Mouse (Mus musculus) spleen, adult 18-20 months (tissue): ENCODE measurements at regions not wholly inside any gene's neighbourhood (a gene's known extent, or its start where the extent isn't known, plus 50 kb on each side); places are given as distances from the start of the nearest gene placed in this dataset.

Experiments used
- DNase-seq, 2 experiments: peaks; one replicate each; pipeline ENCODE4 v3.0.0; 2022; ENCODE audit warnings: mixed read lengths in 2 of 2

DNA sequence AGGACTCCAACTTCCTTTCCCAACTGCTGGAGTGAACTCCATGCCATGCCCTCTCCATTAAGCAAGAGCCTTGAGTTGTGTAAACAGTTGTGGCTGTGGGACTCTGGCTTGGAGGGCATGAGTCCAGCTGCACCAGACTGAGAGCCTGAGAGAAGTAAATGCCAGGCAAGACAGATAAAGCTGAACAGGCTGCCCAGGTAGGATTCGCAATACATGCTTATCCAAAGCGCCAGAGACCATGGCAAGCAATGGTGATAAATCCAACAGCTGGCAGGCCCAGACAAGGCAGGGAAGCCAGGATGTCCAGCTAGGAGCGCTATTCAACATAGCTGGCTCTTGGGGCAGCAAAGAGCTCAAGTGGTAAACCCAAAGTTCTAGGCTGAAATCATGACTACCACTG, 163.1 kb upstream of the Kdm8 start:
- DNase-seq, result no peak

DNA sequence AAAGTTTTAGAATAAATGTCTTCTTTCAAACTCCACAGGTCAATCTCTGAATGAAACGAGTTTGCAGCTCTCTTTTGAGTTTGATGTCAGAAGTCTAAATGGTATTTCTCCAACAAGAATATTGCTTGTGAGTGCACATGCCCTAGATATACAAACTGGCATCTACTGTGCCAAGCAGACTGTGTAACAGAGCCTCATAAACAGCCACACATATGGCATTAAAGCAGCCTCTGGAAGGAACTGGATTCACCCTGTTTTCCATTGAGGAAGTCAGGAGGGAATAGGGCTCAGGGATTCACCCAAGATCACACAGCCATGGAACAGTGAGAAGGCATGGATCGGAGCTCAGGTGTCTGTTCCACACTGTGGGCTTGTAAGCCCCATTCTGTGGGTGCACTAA, 149.2 kb upstream of the Kdm8 start:
- DNase-seq, result no peak

DNA sequence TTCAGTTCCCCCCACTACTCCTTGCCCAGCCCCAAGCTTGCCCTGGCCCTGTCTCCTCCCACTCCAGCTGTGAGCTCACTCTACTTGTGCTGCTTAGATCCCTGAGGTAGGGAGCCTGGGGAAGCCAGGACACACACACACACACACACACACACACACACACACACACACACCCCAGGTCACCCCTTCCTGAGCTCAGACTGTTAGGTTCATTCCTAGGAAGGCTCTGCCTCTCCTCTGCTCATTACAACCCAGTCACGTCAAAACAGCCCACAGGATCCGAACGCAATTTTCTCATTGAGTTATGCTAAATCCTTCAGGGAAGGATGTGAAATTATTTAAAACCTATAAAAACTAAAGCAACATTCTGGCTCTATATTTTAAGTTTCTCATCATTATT, 136.0 kb upstream of the Kdm8 start:
- DNase-seq, result no peak

DNA sequence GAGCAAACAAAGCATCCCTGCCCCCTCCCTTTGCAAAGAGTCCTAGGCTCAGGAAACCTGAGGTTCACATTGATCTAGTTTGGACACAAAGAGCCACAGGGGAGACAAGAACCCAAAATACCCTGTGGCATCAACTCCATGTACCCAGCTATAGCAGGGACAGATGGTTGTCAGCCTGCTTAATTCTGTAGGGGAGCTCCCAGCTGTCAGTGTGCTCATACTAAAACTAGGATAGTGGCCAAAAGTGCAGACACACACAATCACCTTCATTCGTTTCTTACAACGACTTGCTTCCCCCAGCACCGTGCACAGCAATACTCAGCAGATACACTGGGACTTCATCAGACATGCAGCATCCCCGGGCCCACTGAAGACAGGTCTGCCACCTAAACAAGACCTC, 133.5 kb upstream of the Kdm8 start:
- DNase-seq, result no peak

DNA sequence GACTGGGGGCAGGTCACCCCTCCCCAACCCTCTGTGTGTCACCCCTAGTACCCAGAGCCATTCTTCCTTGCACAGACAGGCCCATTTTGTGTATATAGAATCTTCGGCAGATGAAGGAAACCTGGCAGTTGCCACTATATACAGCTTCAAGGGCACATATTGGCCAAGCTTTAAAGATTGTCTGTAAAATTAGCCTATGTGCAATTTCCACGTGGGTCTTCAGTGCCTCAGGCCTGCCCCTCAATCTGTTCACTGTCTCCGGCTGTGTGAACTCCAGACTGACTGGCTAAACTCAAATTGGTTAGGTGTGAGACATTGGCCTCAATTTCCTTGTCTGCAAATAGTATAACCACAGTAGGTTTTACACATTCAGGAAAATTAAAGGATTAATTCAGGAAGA, 130.9 kb upstream of the Kdm8 start:
- DNase-seq, result no peak

DNA sequence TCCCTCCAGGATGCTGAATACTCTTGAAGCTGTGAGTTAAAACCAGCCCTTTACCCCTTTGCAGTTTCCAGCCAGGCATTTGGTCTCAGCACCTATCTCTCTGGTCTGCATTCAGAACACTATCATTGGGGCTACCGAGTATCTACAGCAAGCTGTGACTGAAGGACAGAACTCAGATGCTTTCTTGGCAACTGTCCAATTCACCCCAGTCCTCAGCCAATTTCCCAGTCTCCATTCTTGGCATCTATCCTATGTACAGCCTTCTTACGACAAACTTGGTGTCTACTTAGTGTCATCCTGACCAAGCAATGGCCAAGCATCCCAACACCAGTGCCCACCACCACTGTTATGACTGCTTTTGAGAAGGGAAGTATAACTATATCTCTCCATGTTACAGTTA, 109.7 kb upstream of the Kdm8 start:
- no peak for DNase-seq

DNA sequence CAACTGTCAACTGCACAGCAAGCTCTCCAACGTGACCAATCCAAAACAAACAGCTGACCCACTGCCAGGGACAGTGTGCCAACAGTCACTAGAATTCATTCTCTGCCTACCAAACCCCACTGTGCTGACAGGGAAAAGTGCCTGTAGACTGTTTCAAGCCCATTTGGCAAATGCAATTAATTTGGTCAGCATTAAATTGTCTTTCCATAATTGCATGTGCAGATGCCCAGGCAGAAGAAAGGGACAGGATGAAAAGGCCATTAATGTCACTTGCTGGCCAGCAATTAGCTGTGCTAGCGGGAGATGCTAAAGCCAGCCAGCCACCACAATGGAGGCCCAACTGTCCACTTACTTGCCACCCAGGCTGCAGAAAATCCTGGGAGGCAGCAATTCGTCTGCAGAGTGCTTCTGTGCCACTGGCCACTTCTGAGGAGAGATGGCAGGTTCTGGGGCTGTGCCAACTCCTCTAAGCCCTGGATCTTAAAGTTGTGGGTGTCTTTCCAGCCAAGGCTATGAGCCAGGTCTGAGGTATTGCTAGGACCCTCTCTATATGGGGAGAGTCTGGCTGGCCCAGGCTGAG, 108.8 kb upstream of the Kdm8 start:
- no peak for DNase-seq

DNA sequence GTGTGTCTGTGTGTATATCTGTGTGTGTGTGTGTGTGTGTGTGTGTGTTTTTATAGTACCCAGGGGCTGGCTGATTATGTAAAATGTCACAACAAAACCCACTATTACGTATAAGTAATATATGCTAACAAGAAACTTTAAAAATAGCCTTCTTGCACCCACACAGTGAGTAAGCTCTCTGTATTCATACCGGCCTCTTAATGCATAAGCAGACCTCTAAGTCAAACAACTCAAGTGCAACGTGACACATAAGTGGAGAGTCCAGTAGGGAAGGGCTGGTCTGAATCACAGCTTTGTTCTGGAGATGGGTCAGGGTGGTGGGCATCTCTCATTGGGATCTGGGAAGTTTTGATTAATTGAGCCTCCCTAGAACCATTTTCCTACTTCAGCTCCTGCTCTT, 107.7 kb upstream of the Kdm8 start:
- DNase-seq, result no peak

DNA sequence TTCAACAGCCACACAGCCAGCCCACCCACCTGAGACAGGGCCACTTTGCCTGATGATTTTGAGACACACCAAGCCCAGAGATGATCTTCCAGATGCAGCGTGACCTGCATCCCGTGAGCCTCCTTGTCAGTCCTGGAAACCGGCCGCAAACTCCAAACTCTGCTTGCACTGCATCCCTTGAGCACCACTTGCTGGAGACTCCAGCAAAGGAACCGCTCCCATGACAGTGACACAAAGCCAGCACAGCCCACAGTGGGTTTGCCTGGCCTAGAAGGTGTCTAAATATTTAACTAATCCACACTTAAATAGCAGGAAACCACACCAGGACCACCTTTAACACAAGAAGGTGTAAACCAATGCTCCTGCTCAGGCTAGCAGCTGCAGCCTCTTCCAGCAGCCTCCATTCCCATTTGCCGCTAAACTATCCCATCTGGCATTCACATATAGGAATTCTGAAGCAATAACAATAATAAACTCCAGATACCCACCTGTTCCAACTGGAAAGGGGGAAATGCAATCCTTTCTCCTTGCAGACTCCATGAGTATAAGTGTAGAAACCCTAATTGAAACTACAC, 106.2 kb upstream of the Kdm8 start:
- no peak for DNase-seq

DNA sequence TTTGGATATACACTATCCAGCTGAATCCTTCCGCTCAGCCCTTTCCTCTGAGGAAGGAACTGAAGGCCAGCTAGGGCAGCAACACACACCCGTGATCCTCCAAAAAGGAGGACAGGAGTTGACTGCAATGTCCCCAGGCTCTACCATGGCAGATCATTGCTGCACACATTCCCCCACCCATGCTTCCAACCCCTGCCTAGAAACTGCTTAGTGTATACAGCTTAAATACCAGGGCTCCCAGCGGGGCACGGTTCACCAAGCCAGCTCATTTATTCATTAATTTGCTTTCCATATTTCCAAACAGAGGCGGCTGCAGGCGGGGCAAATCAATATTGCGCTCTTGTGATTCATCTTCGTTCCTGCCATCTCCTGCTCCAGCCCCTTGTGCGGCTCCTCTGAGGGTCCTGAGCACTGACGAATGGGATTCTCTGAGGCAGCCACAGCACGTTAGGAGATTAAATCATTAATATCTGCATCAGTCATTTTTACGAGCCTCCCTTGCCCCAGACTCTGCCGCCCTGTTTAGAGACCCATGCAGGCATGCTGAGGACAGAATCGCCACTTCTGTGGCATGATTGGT, 104.1 kb upstream of the Kdm8 start:
- DNase-seq, result no peak

DNA sequence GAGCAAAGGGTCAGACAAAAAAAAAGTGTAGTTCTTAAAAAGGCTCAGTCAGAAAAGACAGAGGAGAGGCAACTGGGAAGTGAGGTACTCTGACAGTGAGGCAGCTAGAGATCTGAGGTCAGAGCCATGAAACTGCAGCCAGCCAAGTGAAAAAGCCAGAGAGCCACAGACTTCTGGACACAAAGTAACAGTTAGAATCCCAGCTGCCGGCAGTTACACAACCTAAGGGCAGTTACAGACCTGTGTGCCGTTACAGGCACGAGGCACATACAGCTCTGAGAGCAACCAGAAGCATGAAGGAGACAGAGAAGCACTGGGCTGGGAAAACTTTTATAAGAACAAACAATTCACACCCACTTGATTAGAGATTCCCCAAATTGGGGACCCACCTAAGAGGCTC, 94.9 kb upstream of the Kdm8 start:
- no peak for DNase-seq

DNA sequence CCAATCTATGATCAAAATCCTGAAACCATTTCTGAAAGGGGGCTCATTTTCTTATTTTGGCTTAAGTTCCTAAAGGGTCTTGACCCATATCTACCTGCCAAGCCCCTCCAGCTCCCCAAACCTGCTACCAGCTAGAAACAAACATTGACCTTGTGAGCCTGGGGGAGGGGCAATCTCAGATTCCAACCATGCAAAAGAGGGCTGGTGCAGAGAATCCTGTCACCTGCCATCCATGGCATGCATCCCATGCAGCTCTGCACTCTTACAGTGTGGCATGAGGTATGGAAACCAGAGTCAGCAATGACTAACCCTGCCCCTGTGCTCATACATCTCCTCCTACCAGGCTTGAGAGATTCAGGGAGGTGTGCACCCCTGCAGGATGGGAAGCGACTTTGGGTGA, 90.3 kb upstream of the Kdm8 start:
- no peak for DNase-seq

DNA sequence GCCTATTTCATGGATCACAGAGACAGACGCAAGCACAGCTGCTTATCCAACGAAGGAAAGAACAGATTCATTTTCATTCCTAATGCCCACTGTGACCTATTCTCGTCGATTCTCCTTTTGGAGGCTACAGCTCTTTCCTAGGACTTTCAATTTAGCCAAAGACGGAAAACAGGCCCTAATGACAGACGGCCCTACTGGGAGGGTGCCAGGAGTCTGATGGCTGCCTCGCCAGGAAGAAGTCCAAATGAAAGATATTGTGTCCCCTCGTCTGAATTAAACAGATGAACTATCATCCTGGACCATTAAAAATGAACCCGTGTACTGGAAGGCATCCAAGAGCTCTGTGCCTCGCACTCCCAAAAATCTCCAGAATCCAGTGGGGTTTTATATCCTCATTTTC, 89.5 kb upstream of the Kdm8 start:
- DNase-seq, result no peak

DNA sequence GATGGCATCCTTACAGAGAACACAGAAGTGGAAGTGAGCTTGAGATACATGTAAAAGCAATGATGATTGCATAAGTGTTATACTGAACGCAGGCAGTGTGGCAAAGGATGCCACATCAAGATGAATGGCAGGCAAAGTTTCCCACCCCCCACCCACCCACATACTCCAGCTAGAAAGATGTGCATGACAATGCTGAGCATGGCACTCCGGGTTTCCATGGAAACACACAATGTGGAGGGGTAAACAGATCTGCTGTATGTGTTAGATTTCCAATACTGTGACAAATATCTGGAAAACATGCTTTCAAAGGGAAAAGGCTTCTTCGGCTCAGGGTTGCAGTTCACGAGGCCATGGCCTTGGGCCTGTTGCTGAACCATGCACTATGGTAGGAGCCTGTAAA, 86.5 kb upstream of the Kdm8 start:
- no peak for DNase-seq

DNA sequence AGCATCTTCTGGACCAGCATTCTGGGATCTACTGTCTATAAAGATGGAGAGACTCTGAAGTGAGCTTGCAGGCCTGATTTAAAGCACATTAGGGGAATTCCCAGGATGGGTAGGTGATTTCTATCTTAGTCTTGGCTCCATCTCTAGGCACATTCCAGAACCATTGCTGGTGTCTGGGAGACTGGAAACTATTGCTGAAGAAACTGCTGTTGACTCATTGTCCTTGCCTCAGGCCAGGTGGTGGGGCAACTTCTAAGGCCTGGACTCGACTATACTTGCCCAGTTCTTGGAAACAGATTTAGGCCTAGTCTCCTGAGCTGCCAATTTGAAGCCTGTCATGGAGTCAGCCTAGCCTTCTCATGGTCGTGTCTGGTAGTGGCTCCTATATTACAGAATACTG, 61.5 kb upstream of the Kdm8 start:
- DNase-seq, result no peak

DNA sequence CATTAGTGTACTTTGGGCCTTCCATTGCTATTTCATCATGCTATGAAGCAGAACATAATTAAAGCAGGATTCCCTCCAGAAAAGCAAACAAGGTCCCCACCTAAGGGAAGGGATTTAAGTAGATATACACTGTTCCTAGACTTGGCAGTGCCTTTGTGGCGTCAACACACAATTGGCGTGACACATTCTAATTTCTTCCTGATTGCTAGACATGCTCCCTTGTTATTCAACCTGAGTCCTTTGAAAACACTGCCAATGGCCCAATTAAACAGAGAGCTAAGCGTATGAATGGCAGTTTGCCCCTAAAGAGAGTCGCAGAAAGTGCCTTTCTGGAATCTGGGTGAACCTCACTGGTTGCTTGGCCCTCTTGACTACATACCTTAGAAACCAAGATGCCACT, 60.3 kb upstream of the Kdm8 start:
- no peak for DNase-seq

DNA sequence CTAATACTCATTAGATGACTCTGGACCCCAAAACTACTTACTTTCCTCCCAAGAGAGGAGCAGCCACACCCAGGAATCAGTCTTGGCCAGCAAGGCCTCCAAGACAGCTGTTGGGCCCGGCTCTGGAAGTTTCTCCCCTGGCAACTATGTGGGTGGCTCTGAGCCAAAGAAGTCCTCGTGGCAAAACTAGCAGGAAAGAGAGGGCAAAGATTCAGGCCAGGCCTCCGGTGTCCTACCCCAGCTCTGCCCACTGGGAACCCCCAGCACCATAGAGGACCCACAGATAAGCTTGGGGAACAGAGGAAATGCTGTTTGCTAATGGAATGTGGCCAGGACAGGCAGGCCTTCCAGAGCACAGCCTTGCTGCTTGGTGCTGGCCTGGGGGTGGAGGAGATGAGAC, 51.9 kb upstream of the Kdm8 start:
- DNase-seq, result no peak

DNA sequence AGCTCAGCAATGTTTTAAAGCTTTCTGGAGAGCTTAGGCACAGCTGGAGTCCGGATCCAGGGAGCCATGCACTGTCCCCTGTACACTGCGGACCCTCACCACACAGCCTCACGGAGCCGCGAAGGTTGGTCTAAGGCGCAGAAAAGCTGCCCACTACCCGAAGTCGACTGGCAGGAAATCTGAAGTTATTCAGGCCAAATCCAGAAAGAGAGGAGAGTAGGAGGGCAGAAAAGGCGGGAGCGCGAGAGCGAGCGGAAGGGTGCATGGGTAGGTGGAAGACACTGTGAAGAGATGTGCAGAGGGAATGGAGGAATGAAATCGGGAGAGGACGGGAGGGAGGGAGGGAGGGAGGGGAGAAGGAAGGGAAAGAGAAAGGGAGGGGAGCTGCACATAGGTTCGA, 51.2 kb upstream of the Kdm8 start:
- DNase-seq, result no peak

DNA sequence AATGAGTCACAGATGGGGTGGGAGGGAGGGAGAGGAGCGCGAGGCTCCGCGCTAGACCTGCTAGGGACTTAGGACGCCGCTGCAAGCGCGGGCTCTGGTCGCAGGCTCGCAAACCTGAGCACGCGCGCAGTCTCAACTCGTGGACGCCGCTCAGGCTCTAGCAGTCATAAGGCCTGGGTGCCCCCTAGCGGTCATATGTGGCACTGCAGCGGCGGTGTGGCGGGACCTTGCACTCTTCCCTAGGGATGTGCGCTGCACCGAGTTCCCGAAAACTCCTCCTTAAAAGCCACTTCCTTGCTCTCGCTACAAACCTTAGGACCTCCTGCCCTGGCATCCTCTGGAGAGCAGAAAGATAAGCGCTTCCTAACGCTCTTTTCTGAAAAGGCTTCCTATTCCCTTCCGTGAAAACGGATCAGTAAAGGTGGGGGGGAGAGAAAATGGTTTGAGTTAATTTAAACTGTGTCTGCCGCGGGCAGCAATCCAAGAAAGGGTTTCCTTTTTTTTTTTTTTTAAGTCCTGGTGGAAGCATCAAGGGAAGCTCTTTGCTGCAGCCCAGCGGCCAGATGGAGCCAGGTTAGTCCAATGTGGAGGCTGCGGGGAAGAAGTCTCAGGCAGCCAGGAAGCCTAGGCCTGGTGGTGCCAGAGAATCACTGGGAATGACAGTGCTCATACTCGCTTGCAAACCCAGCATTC, 50.7 kb upstream of the Kdm8 start:
- DNase-seq, result peak; percentile 66 to 89
